27 mouse cellular contexts compared by ENCODE assay signal in genomic region chr5:143469628-143470027, GRCm38 (mm10). TPM values are rescaled to one million over a fixed set of nuclear protein-coding genes. Genes with fewer than 3 reads are reported as not detected.
DNase-seq lines count a peak whose midpoint lies in the region; ATAC-seq and TF ChIP-seq lines count a peak whose summit lies in the region.
"Had no signal": no experiment of that assay in that cellular context is flagged by ENCODE, and none has a peak within 500 bp of the region (broad histone marks: within the 10 kb centered on the region; RNA-seq: fewer than 3 reads in every experiment).

No protein-coding gene starts in this region.

- H3K4me2 ChIP-seq in liver, embryonic 11.5 days, result no peak overlapping the region
- H3K4me2 ChIP-seq in liver, embryonic 12.5 days, result no peak overlapping the region
- H3K4me2 ChIP-seq: embryonic facial prominence, embryonic 15.5 days; forebrain, embryonic 13.5 days; heart, embryonic 11.5 days; hindbrain, embryonic 14.5 days; neural tube, embryonic 12.5 days; stomach, embryonic 15.5 days had no signal

- TF ChIP-seq POLR2A in bone marrow macrophage, adult 2 months (IDR thresholded peaks at IDR 0.05; ENCODE audit: borderline replicate concordance, low read depth, low read length), result no peak

- H3K9ac ChIP-seq in liver, embryonic 11.5 days (ENCODE audit: low read depth, low read length), result no peak overlapping the region
- no peak overlapping the region for H3K9ac ChIP-seq in liver, embryonic 12.5 days
- H3K9ac ChIP-seq: embryonic facial prominence, embryonic 15.5 days; forebrain, embryonic 13.5 days; hindbrain, embryonic 14.5 days; neural tube, embryonic 12.5 days; stomach, embryonic 15.5 days had no signal

- WGBS in liver, embryonic 11.5 days, result 93% methylated on average over 8 of the region's 8 CpGs
- 88% methylated on average over 8 of the region's 8 CpGs for WGBS in liver, embryonic 12.5 days (ENCODE audit: insufficient replicate concordance)
- 99% methylated on average over 7 of the region's 8 CpGs for WGBS in macrophage (ENCODE audit: missing documents)

- peaks cover 73% of the 10 kb centered on the region for H3K79me2 ChIP-seq in macrophage (ENCODE audit: inconsistent target)

- intact Hi-C loops in gastrocnemius, adult 2 months (cut with DNase I), result no loop called here

- H3K36me3 ChIP-seq in liver, embryonic 11.5 days (ENCODE audit: control insufficient read depth, insufficient read depth, low read length), result peaks cover 22% of the 10 kb centered on the region; the same call in 1 of the 2 replicates
- H3K36me3 ChIP-seq in liver, embryonic 12.5 days, result peaks cover 81% of the 10 kb centered on the region
- H3K36me3 ChIP-seq in macrophage (ENCODE audit: inconsistent target), result peaks cover 31% of the 10 kb centered on the region

- no peak for ATAC-seq in liver, embryonic 11.5 days (replicated peaks; ENCODE audit: low FRiP score)
- no peak for ATAC-seq in liver, embryonic 12.5 days
- ATAC-seq: forebrain, embryonic 13.5 days; inflammation-experienced regulatory T-cells, adult 6 months; midbrain, embryonic 16.5 days; Patski had no signal

- no peaks in the 10 kb centered on the region for H3K9me3 ChIP-seq in liver, embryonic 11.5 days (ENCODE audit: control insufficient read depth, low read length)
- H3K9me3 ChIP-seq in liver, embryonic 12.5 days (replicated peaks), result no peaks in the 10 kb centered on the region
- H3K9me3 ChIP-seq: embryonic facial prominence, embryonic 15.5 days; forebrain, embryonic 13.5 days; neural tube, embryonic 12.5 days; stomach, embryonic 15.5 days had no signal

- H3K4me1 ChIP-seq in liver, embryonic 11.5 days (replicated peaks; ENCODE audit: control insufficient read depth, insufficient read depth, low read length), result peaks cover 11% of the 10 kb centered on the region
- H3K4me1 ChIP-seq in liver, embryonic 12.5 days, result peaks cover 47% of the 10 kb centered on the region
- peaks cover 49% of the 10 kb centered on the region for H3K4me1 ChIP-seq in bone marrow macrophage, adult 2 months (ENCODE audit: control insufficient read depth, insufficient read depth, low read length)

- TF ChIP-seq CTCF in gastrocnemius, adult 2 months (IDR thresholded peaks at IDR 0.05), result no peak
- no peak for TF ChIP-seq CTCF in bone marrow macrophage, adult 2 months (IDR thresholded peaks at IDR 0.05; ENCODE audit: low read depth, low read length)

- no peak for DNase-seq in gastrocnemius, adult 2 months
- DNase-seq in gastrocnemius, postnatal 4 days (ENCODE audit: low spot score in 2 of 2), result no peak
- DNase-seq in liver, embryonic 11.5 days (ENCODE audit: low spot score), result peak; percentile 27
- DNase-seq in kidney, postnatal 36 days, result no peak
- DNase-seq: adrenal gland, postnatal 10 days; cerebellum, adult 11-12 months; cerebellum, postnatal 14 days; gastrocnemius, postnatal 25 days; heart, postnatal 4 days; kidney, adult 11 months; kidney, postnatal 14 days; lung, adult 18-20 months; lung, postnatal 10 days; thymus, adult 2 months; thymus, postnatal 36 days had no signal

- H3K4me3 ChIP-seq in gastrocnemius, adult 2 months, result no peak overlapping the region
- H3K4me3 ChIP-seq in liver, embryonic 11.5 days (ENCODE audit: low read depth, low read length), result no peak overlapping the region
- H3K4me3 ChIP-seq in liver, embryonic 12.5 days, result no peak overlapping the region
- H3K4me3 ChIP-seq in bone marrow macrophage, adult 2 months (ENCODE audit: insufficient read depth, low read length), result no peak overlapping the region
- no peak overlapping the region for H3K4me3 ChIP-seq in macrophage (ENCODE audit: inconsistent target)
- H3K4me3 ChIP-seq: embryonic facial prominence, embryonic 15.5 days; forebrain, embryonic 13.5 days; neural tube, embryonic 12.5 days; stomach, embryonic 15.5 days had no signal

- H3K27ac ChIP-seq in gastrocnemius, adult 2 months, result peak overlapping the region; percentile 24; the same call in 1 of the 2 replicates
- no peak overlapping the region for H3K27ac ChIP-seq in liver, embryonic 11.5 days (ENCODE audit: low read depth, low read length)
- no peak overlapping the region for H3K27ac ChIP-seq in liver, embryonic 12.5 days
- H3K27ac ChIP-seq in bone marrow macrophage, adult 2 months (ENCODE audit: insufficient read depth, low read depth, low read length), result peak overlapping the region; percentile 91
- H3K27ac ChIP-seq in macrophage, result peak overlapping the region; percentile 86
- H3K27ac ChIP-seq: embryonic facial prominence, embryonic 15.5 days; forebrain, embryonic 13.5 days; neural tube, embryonic 12.5 days had no signal

- no peaks in the 10 kb centered on the region for H3K27me3 ChIP-seq in liver, embryonic 11.5 days (replicated peaks; ENCODE audit: control insufficient read depth, insufficient read depth, low read length)
- H3K27me3 ChIP-seq in liver, embryonic 12.5 days (replicated peaks), result no peaks in the 10 kb centered on the region
- H3K27me3 ChIP-seq: embryonic facial prominence, embryonic 15.5 days; forebrain, embryonic 13.5 days; neural tube, embryonic 12.5 days; Patski; stomach, embryonic 15.5 days had no signal

RNA-seq across cellular contexts. Expression of gene Daglb, which starts 5.2 kb away (rescaled TPM):
- total RNA-seq in gastrocnemius, adult 2 months (2021), result 1 to 10 TPM; 8.0 to 10.0 TPM
- total RNA-seq in gastrocnemius, postnatal 4 days (2021), result 1 to 10 TPM; 7.5 to 7.6 TPM
- polyA plus RNA-seq in liver, embryonic 11.5 days (2014; fragmentation: Nextera tagmentation; extraction: Ambion mirVana), result 13.7 and 14.9 TPM in 2 replicates
- 11.8 and 12.6 TPM in 2 replicates for polyA plus RNA-seq in liver, embryonic 12.5 days (2016; fragmentation: Nextera tagmentation; extraction: Ambion mirVana)
- 60.0 and 64.7 TPM in 2 replicates for polyA plus RNA-seq in bone marrow macrophage, adult 2 months (2012; ENCODE audit: insufficient read depth, insufficient read length, missing spikeins)
- 100 to 1,000 TPM in 5 of 26 experiments, 10 to 100 TPM in 17, 1 to 10 TPM in 4; 6.2 to 156 (median 37.7) TPM for total RNA-seq in macrophage (2018; cell fraction: chromatin; rRNA removed)
- 10 to 100 TPM; 17.1 to 77.4 (median 37.5) TPM for total RNA-seq in macrophage (2018; cell fraction: cytosol; rRNA removed)
- 100 to 1,000 TPM in 2 of 26 experiments, 10 to 100 TPM in 24; 18.4 to 120 (median 45.8) TPM for total RNA-seq in macrophage (2018; cell fraction: nucleus; rRNA removed)
- 30.0 to 47.3 TPM (median 32.7 TPM) in 3 replicates for polyA plus RNA-seq in macrophage (2018)

RNA-seq across cellular contexts. Expression of gene Rac1, which starts 58.2 kb away (rescaled TPM):
- 100 to 1,000 TPM; 211 to 236 TPM for total RNA-seq in gastrocnemius, adult 2 months (2021)
- total RNA-seq in gastrocnemius, postnatal 4 days (2021), result 100 to 1,000 TPM; 284 to 299 TPM
- 352 and 370 TPM in 2 replicates for polyA plus RNA-seq in liver, embryonic 11.5 days (2014; fragmentation: Nextera tagmentation; extraction: Ambion mirVana)
- polyA plus RNA-seq in liver, embryonic 12.5 days (2016; fragmentation: Nextera tagmentation; extraction: Ambion mirVana), result 254 and 256 TPM in 2 replicates
- polyA plus RNA-seq in bone marrow macrophage, adult 2 months (2012; ENCODE audit: insufficient read depth, insufficient read length, missing spikeins), result 551 and 587 TPM in 2 replicates
- 10 to 100 TPM; 22.2 to 51.5 (median 32.3) TPM for total RNA-seq in macrophage (2018; cell fraction: chromatin; rRNA removed)
- 100 to 1,000 TPM; 391 to 490 (median 447) TPM for total RNA-seq in macrophage (2018; cell fraction: cytosol; rRNA removed)
- total RNA-seq in macrophage (2018; cell fraction: nucleus; rRNA removed), result 100 to 1,000 TPM in 21 of 26 experiments, 10 to 100 TPM in 5; 55.5 to 260 (median 146) TPM
- 386 to 538 TPM (median 421 TPM) in 3 replicates for polyA plus RNA-seq in macrophage (2018)

Comparison
In these comparisons a context has a peak if more than half of its experiments do, and no peak if none do; other contexts are left out.
1. H3K27ac ChIP-seq: peak in gastrocnemius, adult 2 months (single experiment), bone marrow macrophage, adult 2 months (single experiment) and macrophage (single experiment); none in liver, embryonic 11.5 days (single experiment) and liver, embryonic 12.5 days (single experiment).